Mouse (Mus musculus): ENCODE measurements at regions not wholly inside any gene's neighbourhood (a gene's known extent, or its start where the extent isn't known, plus 50 kb on each side); places are given as distances from the start of the nearest gene placed in this dataset.

- TF ChIP-seq CTCF (conservative IDR thresholded peaks at IDR 0.05; ENCODE audit: low read length) (no peak), POU5F1 (IDR thresholded peaks at IDR 0.05; ENCODE audit: borderline replicate concordance, low read length) (no peak)
Measured at GRCm38 (mm10) chr19:32940806-32941205, 183.5 kb downstream of the Pten start.

Data from E14TG2a.4 (cell line).